Mouse (Mus musculus): ENCODE data around the gene Tmem161a. TPM values are rescaled to one million over a fixed set of nuclear protein-coding genes. Genes with fewer than 3 reads are reported as not detected.

The Tmem161a gene
- polyA plus RNA-seq (2016; fragmentation: Nextera tagmentation; extraction: Ambion mirVana) = 65.9 and 72.0 TPM in 2 replicates

GRCm38 (mm10) chr8:70172043-70172681 lies at the start of gene Tmem161a:
Tmem161a (plus strand) TSS chr8:70172356.
- ATAC-seq (ENCODE audit: insufficient number of reproducible peaks, insufficient read depth, low FRiP score, low TSS enrichment) = peak; percentile 89
- H3K4me2 ChIP-seq (replicated peaks) = peak within 1 kb of the TSS; percentile 66
- no peaks in the 10 kb centered on the region for H3K9me3 ChIP-seq
- H3K4me1 ChIP-seq = peaks cover 12% of the 10 kb centered on the region
- H3K4me3 ChIP-seq = peak within 1 kb of the TSS; percentile 64
- peaks cover 17% of the 10 kb centered on the region for H3K36me3 ChIP-seq
- WGBS = 2% methylated on average over 27 of the region's 27 CpGs
- H3K9ac ChIP-seq = peak within 1 kb of the TSS; percentile 78
- no peak within 1 kb of the TSS for H3K27ac ChIP-seq
- H3K27me3 ChIP-seq = no peaks in the 10 kb centered on the region

GRCm38 (mm10) chr8:70122863-70123262 lies 49.3 kb upstream of the Tmem161a start:
- H3K27me3 ChIP-seq = peaks cover 32% of the 10 kb centered on the region
- 58% methylated on average over 2 of the region's 2 CpGs for WGBS

DNA sequence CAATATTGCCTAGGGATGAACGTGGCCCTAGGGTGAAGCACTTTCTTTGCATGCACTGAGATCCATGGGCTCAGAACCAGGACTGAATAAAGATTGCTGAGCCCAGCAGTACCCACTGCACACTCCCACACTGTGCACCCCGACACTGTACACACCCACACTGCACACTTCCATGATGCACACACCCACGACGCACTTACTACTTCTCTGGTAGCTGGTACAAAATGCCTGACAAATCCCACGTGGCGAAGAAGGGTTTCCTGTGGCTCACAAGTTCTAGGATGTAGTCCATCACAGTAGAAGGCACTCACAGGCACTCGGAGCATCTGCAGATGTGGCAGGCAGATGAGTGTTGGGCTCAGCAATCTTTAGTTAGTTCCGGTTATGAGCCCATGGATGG lies 47.2 kb upstream of the Tmem161a start:
- H3K9me3 ChIP-seq = no peaks in the 10 kb centered on the region
- H3K36me3 ChIP-seq = no peaks in the 10 kb centered on the region
- H3K4me3 ChIP-seq = no peak overlapping the region
- H3K27ac ChIP-seq = no peak overlapping the region
- H3K4me2 ChIP-seq (replicated peaks) = no peak overlapping the region
- peaks cover 3% of the 10 kb centered on the region; the same call in 1 of the 2 replicates for H3K4me1 ChIP-seq
- H3K9ac ChIP-seq = no peak overlapping the region
- H3K27me3 ChIP-seq = peaks cover 10% of the 10 kb centered on the region
- ATAC-seq (ENCODE audit: insufficient number of reproducible peaks, insufficient read depth, low FRiP score, low TSS enrichment) = no peak
- 61% methylated on average over 8 of the region's 8 CpGs for WGBS

More at GRCm38 (mm10) chr8:70122863-70123262, 49.3 kb upstream of the Tmem161a start:
- Histone ChIP-seq H3K27ac (no peak overlapping the region), H3K4me3 (no peak overlapping the region), H3K36me3 (no peaks in the 10 kb centered on the region), H3K4me1 (peaks cover 3% of the 10 kb centered on the region; the same call in 1 of the 2 replicates), H3K4me2 (replicated peaks) (no peak overlapping the region), H3K9me3 (no peaks in the 10 kb centered on the region), H3K9ac (no peak overlapping the region)
- ATAC-seq (ENCODE audit: insufficient number of reproducible peaks, insufficient read depth, low FRiP score, low TSS enrichment) = no peak

DNA sequence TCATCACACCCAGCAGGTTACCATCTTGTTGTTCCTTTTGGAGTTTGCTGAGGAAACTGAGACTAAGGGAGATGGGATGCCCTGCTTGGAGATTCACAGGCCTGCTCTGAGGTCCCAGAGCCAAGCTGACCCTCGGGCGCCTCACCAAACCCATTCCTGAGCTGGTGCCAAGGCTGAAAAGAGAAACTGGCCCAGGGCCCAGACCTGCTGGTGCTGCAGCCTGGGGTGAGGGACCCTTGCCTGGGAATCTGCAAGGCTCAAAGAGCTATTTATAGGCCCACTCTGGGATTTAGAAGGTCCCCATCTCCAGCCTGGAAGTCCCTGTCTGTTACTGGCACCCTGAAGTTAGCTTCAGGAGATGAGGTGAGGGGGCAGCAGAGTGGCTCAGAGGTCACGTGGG lies 43.7 kb upstream of the Tmem161a start:
- H3K27me3 ChIP-seq = no peaks in the 10 kb centered on the region
- no peak overlapping the region for H3K9ac ChIP-seq
- H3K36me3 ChIP-seq = peaks cover 10% of the 10 kb centered on the region
- H3K4me2 ChIP-seq (replicated peaks) = no peak overlapping the region
- 89% methylated on average over 3 of the region's 3 CpGs for WGBS
- H3K27ac ChIP-seq = no peak overlapping the region
- no peaks in the 10 kb centered on the region for H3K9me3 ChIP-seq
- no peak overlapping the region for H3K4me3 ChIP-seq
- peaks cover 10% of the 10 kb centered on the region; the same call in 1 of the 2 replicates for H3K4me1 ChIP-seq
- ATAC-seq (ENCODE audit: insufficient number of reproducible peaks, insufficient read depth, low FRiP score, low TSS enrichment) = no peak

GRCm38 (mm10) chr8:70129309-70129952 lies 42.7 kb upstream of the Tmem161a start:
- Histone ChIP-seq H3K4me1 (peaks cover 10% of the 10 kb centered on the region; the same call in 1 of the 2 replicates), H3K4me3 (no peak overlapping the region), H3K9me3 (no peaks in the 10 kb centered on the region), H3K9ac (no peak overlapping the region), H3K27ac (no peak overlapping the region), H3K4me2 (replicated peaks) (no peak overlapping the region), H3K27me3 (no peaks in the 10 kb centered on the region), H3K36me3 (peaks cover 20% of the 10 kb centered on the region)
- 54% methylated on average over 9 of the region's 9 CpGs for WGBS
- ATAC-seq (ENCODE audit: insufficient number of reproducible peaks, insufficient read depth, low FRiP score, low TSS enrichment) = no peak

DNA sequence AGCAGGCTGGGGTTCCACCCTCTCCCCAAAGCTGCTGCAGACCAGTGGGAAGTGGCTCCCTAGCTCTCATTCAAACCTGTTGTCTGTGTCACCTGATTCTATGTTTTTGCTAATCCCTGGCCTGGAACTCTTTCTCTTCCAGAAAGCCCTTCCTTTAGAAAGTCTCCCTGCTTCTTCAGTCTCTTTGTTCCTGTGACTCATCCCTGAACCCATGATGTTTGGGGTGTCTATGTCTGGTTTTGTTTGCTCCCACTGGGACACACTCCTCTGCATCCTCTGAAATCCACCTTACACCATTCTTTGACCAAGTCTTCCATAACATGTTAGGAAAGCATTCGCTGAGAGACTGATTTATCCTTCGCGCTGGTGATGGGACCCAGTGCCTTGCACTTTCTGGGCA lies 42.1 kb upstream of the Tmem161a start:
- Histone ChIP-seq H3K9ac (no peak overlapping the region), H3K4me1 (peaks cover 10% of the 10 kb centered on the region; the same call in 1 of the 2 replicates), H3K27ac (no peak overlapping the region), H3K9me3 (no peaks in the 10 kb centered on the region), H3K4me2 (replicated peaks) (no peak overlapping the region), H3K4me3 (no peak overlapping the region), H3K27me3 (no peaks in the 10 kb centered on the region), H3K36me3 (peaks cover 26% of the 10 kb centered on the region)
- ATAC-seq (ENCODE audit: insufficient number of reproducible peaks, insufficient read depth, low FRiP score, low TSS enrichment) = no peak
- 85% methylated on average over 3 of the region's 3 CpGs for whole genome bisulfite sequencing

GRCm38 (mm10) chr8:70131166-70131883 lies 40.8 kb upstream of the Tmem161a start, which contains the start of gene Nr2c2ap:
Nr2c2ap (plus strand) TSS chr8:70131333.
- no peaks in the 10 kb centered on the region for H3K27me3 ChIP-seq
- peak; percentile 59 for ATAC-seq (ENCODE audit: insufficient number of reproducible peaks, insufficient read depth, low FRiP score, low TSS enrichment)
- H3K36me3 ChIP-seq = peaks cover 39% of the 10 kb centered on the region
- H3K9me3 ChIP-seq = no peaks in the 10 kb centered on the region
- peak within 1 kb of the TSS; percentile 79 for H3K4me2 ChIP-seq (replicated peaks)
- H3K9ac ChIP-seq = peak within 1 kb of the TSS; percentile 61
- no peak within 1 kb of the TSS for H3K27ac ChIP-seq
- peaks cover 10% of the 10 kb centered on the region; the same call in 1 of the 2 replicates for H3K4me1 ChIP-seq
- H3K4me3 ChIP-seq = peak within 1 kb of the TSS; percentile 74
- WGBS = 1% methylated on average over 37 of the region's 37 CpGs

- Histone ChIP-seq H3K9me3 (no peaks in the 10 kb centered on the region), H3K4me3 (no peak overlapping the region), H3K27ac (no peak overlapping the region), H3K4me1 (peaks cover 18% of the 10 kb centered on the region), H3K27me3 (no peaks in the 10 kb centered on the region), H3K36me3 (peaks cover 44% of the 10 kb centered on the region), H3K4me2 (replicated peaks) (no peak overlapping the region), H3K9ac (no peak overlapping the region)
- WGBS = 88% methylated on average over 5 of the region's 5 CpGs
- ATAC-seq (ENCODE audit: insufficient number of reproducible peaks, insufficient read depth, low FRiP score, low TSS enrichment) = no peak
Measured at GRCm38 (mm10) chr8:70134086-70134485, 38.1 kb upstream of the Tmem161a start.

DNA sequence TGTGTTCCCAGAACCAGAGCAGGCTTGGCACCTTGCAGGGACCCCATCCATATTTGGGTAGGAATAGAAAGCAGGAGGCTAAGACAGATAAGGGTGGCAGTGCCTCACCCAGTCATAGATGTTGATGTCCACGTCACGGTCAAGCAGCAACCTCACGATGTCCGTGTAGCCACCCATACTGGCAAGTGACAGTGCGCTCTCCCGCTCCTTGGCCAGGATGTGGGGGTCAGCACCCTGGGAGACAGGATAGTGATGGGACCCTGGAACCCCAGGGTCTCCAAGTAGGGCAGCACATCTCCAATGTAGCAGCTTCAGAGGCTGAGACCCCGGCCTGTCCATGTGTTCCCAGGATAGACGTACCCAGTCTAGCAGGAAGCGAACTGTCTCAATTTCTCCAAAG lies 37.2 kb upstream of the Tmem161a start:
- H3K9ac ChIP-seq = no peak overlapping the region
- H3K4me1 ChIP-seq = peaks cover 18% of the 10 kb centered on the region
- H3K36me3 ChIP-seq = peaks cover 44% of the 10 kb centered on the region
- H3K4me3 ChIP-seq = no peak overlapping the region
- no peak overlapping the region for H3K27ac ChIP-seq
- H3K9me3 ChIP-seq = no peaks in the 10 kb centered on the region
- ATAC-seq (ENCODE audit: insufficient number of reproducible peaks, insufficient read depth, low FRiP score, low TSS enrichment) = no peak
- H3K4me2 ChIP-seq (replicated peaks) = no peak overlapping the region
- 92% methylated on average over 9 of the region's 9 CpGs for WGBS
- H3K27me3 ChIP-seq = no peaks in the 10 kb centered on the region

DNA sequence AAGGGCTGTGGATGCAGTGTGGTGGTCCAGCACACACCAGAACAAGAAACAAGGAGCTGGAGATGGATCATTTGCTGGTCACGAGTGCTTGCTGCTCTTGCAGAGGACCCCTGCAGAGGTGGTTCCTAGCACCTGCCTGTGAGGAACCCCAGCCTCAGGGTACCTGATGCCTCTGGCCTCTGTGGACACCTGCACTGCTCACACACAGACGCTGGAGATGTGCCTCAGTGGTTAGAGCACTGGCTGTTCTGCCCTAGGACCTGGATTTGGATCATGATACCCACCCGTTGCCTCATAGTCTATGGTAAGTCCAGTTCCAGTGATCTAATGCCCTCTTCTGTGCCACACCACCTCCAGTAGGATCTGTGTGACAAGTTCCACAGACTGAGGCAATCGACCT lies 35.6 kb upstream of the Tmem161a start:
- Histone ChIP-seq H3K9ac (no peak overlapping the region), H3K4me3 (no peak overlapping the region), H3K36me3 (peaks cover 44% of the 10 kb centered on the region), H3K27ac (no peak overlapping the region), H3K4me1 (peaks cover 22% of the 10 kb centered on the region), H3K27me3 (no peaks in the 10 kb centered on the region), H3K4me2 (replicated peaks) (no peak overlapping the region), H3K9me3 (no peaks in the 10 kb centered on the region)
- ATAC-seq (ENCODE audit: insufficient number of reproducible peaks, insufficient read depth, low FRiP score, low TSS enrichment) = no peak
- WGBS = 90% methylated on average over 4 of the region's 4 CpGs

- Histone ChIP-seq H3K4me2 (replicated peaks) (peak overlapping the region; percentile 82), H3K9ac (peak overlapping the region; percentile 47; the same call in 1 of the 2 replicates), H3K27ac (no peak overlapping the region), H3K4me3 (peak overlapping the region; percentile 81), H3K9me3 (no peaks in the 10 kb centered on the region), H3K27me3 (no peaks in the 10 kb centered on the region), H3K4me1 (peaks cover 18% of the 10 kb centered on the region), H3K36me3 (peaks cover 47% of the 10 kb centered on the region)
- no peak for ATAC-seq (ENCODE audit: insufficient number of reproducible peaks, insufficient read depth, low FRiP score, low TSS enrichment)
- 79% methylated on average over 4 of the region's 4 CpGs for WGBS
Measured at GRCm38 (mm10) chr8:70137890-70138289, 34.3 kb upstream of the Tmem161a start.

Data from embryonic facial prominence, embryonic 12.5 days (tissue).